9 mouse cellular contexts compared by ENCODE assay signal in genomic region chr6:112401953-112402683, GRCm38 (mm10). TPM values are rescaled to one million over a fixed set of nuclear protein-coding genes. Genes with fewer than 3 reads are reported as not detected.
DNase-seq lines count a peak whose midpoint lies in the region; ATAC-seq and TF ChIP-seq lines count a peak whose summit lies in the region.
"Had no signal": no experiment of that assay in that cellular context is flagged by ENCODE, and none has a peak within 500 bp of the region (broad histone marks: within the 10 kb centered on the region; RNA-seq: fewer than 3 reads in every experiment).

No protein-coding gene starts in this region.

- H3K9me3 ChIP-seq in hindbrain, postnatal 0 days (ENCODE audit: low read length): no peaks in the 10 kb centered on the region
- H3K9me3 ChIP-seq in hindbrain, embryonic 12.5 days (replicated peaks): no peaks in the 10 kb centered on the region
- H3K9me3 ChIP-seq in embryonic facial prominence, embryonic 14.5 days (ENCODE audit: control insufficient read depth, low read length): no peaks in the 10 kb centered on the region
- H3K9me3 ChIP-seq in heart, embryonic 15.5 days (replicated peaks): no peaks in the 10 kb centered on the region

- H3K4me3 ChIP-seq in hindbrain, postnatal 0 days (ENCODE audit: low read length): no peak overlapping the region
- H3K4me3 ChIP-seq in hindbrain, embryonic 12.5 days: no peak overlapping the region
- no peak overlapping the region for H3K4me3 ChIP-seq in embryonic facial prominence, embryonic 14.5 days (ENCODE audit: low read depth, low read length)
- no peak overlapping the region for H3K4me3 ChIP-seq in heart, embryonic 15.5 days

- 60% methylated on average over 12 of the region's 12 CpGs for WGBS in hindbrain, postnatal 0 days
- WGBS in hindbrain, embryonic 12.5 days: 79% methylated on average over 12 of the region's 12 CpGs
- 73% methylated on average over 12 of the region's 12 CpGs for WGBS in embryonic facial prominence, embryonic 14.5 days
- 28% methylated on average over 12 of the region's 12 CpGs for WGBS in heart, embryonic 15.5 days

- H3K36me3 ChIP-seq in hindbrain, postnatal 0 days (ENCODE audit: insufficient read depth, low read length): no peaks in the 10 kb centered on the region
- H3K36me3 ChIP-seq in hindbrain, embryonic 12.5 days: no peaks in the 10 kb centered on the region
- H3K36me3 ChIP-seq in embryonic facial prominence, embryonic 14.5 days (ENCODE audit: control insufficient read depth, insufficient read depth, low read length): no peaks in the 10 kb centered on the region
- H3K36me3 ChIP-seq in heart, embryonic 15.5 days: no peaks in the 10 kb centered on the region

- no peak for TF ChIP-seq CTCF in hindbrain, postnatal 0 days (IDR thresholded peaks at IDR 0.05; ENCODE audit: low read depth)

- no peak overlapping the region for H3K4me2 ChIP-seq in hindbrain, postnatal 0 days (ENCODE audit: low read depth, low read length)
- H3K4me2 ChIP-seq in hindbrain, embryonic 12.5 days (replicated peaks): no peak overlapping the region
- no peak overlapping the region for H3K4me2 ChIP-seq in embryonic facial prominence, embryonic 14.5 days (ENCODE audit: low read depth, low read length)
- H3K4me2 ChIP-seq in heart, embryonic 15.5 days: peak overlapping the region; percentile 11; the same call in 1 of the 2 replicates

- no peaks in the 10 kb centered on the region for H3K4me1 ChIP-seq in hindbrain, postnatal 0 days (ENCODE audit: insufficient read depth, low read length)
- no peaks in the 10 kb centered on the region for H3K4me1 ChIP-seq in hindbrain, embryonic 12.5 days
- no peaks in the 10 kb centered on the region; the same call in 1 of the 2 replicates for H3K4me1 ChIP-seq in embryonic facial prominence, embryonic 14.5 days (ENCODE audit: control insufficient read depth, insufficient read depth, low read length)
- H3K4me1 ChIP-seq in heart, embryonic 15.5 days (replicated peaks): peaks cover 34% of the 10 kb centered on the region

- DNase-seq in hindbrain, postnatal 0 days (ENCODE audit: low spot score): peak; percentile 32
- DNase-seq in embryonic facial prominence, embryonic 14.5 days (ENCODE audit: low spot score): peak; percentile 83
- peak; percentile 55 for DNase-seq in layer of hippocampus, adult 9-11 months
- DNase-seq in lung, postnatal 14 days: peak; percentile 86
- peak; percentile 36 for DNase-seq in testis, postnatal 14 days (ENCODE audit: low spot score)
- DNase-seq in spleen, adult 18-20 months: no peak

- peak; percentile 74 for ATAC-seq in hindbrain, postnatal 0 days
- ATAC-seq in hindbrain, embryonic 12.5 days (ENCODE audit: low FRiP score): no peak
- peak; percentile 85 for ATAC-seq in embryonic facial prominence, embryonic 14.5 days (ENCODE audit: low read depth)
- ATAC-seq in heart, embryonic 15.5 days (replicated peaks; ENCODE audit: insufficient number of reproducible peaks, insufficient read depth, low FRiP score, low read depth): peak; percentile 93

- H3K9ac ChIP-seq in hindbrain, postnatal 0 days (replicated peaks; ENCODE audit: low read length): no peak overlapping the region
- H3K9ac ChIP-seq in hindbrain, embryonic 12.5 days: no peak overlapping the region
- H3K9ac ChIP-seq in embryonic facial prominence, embryonic 14.5 days (ENCODE audit: low read depth, low read length): no peak overlapping the region
- no peak overlapping the region for H3K9ac ChIP-seq in heart, embryonic 15.5 days

- H3K27ac ChIP-seq in hindbrain, postnatal 0 days: no peak overlapping the region
- no peak overlapping the region for H3K27ac ChIP-seq in hindbrain, embryonic 12.5 days
- H3K27ac ChIP-seq in embryonic facial prominence, embryonic 14.5 days (replicated peaks; ENCODE audit: low read depth, low read length): peak overlapping the region; percentile 34; the same call in 1 of the 2 replicates
- H3K27ac ChIP-seq in heart, embryonic 15.5 days: peak overlapping the region; percentile 93

- H3K27me3 ChIP-seq in hindbrain, postnatal 0 days (ENCODE audit: insufficient read depth, low read length): no peaks in the 10 kb centered on the region
- no peaks in the 10 kb centered on the region for H3K27me3 ChIP-seq in hindbrain, embryonic 12.5 days
- H3K27me3 ChIP-seq in embryonic facial prominence, embryonic 14.5 days (replicated peaks; ENCODE audit: control insufficient read depth, insufficient read depth, low read length): no peaks in the 10 kb centered on the region
- H3K27me3 ChIP-seq in heart, embryonic 15.5 days: no peaks in the 10 kb centered on the region

RNA-seq across cellular contexts. Expression of gene Ssu2, which starts 14.3 kb away (rescaled TPM):
- total RNA-seq in hindbrain, postnatal 0 days (2014; rRNA removed): 0.99 TPM in 1 of 2 replicates, not detected in the other
- polyA plus RNA-seq in hindbrain, postnatal 0 days (2015; fragmentation: Nextera tagmentation; extraction: Ambion mirVana): 0.33 and 0.64 TPM in 2 replicates
- polyA plus RNA-seq in hindbrain, embryonic 12.5 days (2016; fragmentation: Nextera tagmentation; extraction: Ambion mirVana): 1.1 and 1.3 TPM in 2 replicates
- 3.0 and 3.3 TPM in 2 replicates for polyA plus RNA-seq in embryonic facial prominence, embryonic 14.5 days (2014; fragmentation: Nextera tagmentation; extraction: Ambion mirVana)
- polyA plus RNA-seq in heart, embryonic 15.5 days (2015; fragmentation: Nextera tagmentation; extraction: Ambion mirVana): 2.6 and 3.2 TPM in 2 replicates
- total RNA-seq: MEL had no signal

RNA-seq across cellular contexts. Expression of gene Cav3, which starts 57.2 kb away (rescaled TPM):
- not detected in 2 replicates for total RNA-seq in hindbrain, postnatal 0 days (2014; rRNA removed)
- polyA plus RNA-seq in hindbrain, postnatal 0 days (2015; fragmentation: Nextera tagmentation; extraction: Ambion mirVana): 0.16 TPM in 1 of 2 replicates, not detected in the other
- polyA plus RNA-seq in hindbrain, embryonic 12.5 days (2016; fragmentation: Nextera tagmentation; extraction: Ambion mirVana): 0.61 and 1.7 TPM in 2 replicates
- 42.9 and 64.7 TPM in 2 replicates for polyA plus RNA-seq in embryonic facial prominence, embryonic 14.5 days (2014; fragmentation: Nextera tagmentation; extraction: Ambion mirVana)
- polyA plus RNA-seq in heart, embryonic 15.5 days (2015; fragmentation: Nextera tagmentation; extraction: Ambion mirVana): 102 and 110 TPM in 2 replicates
- total RNA-seq: MEL had no signal

Comparison
In these comparisons a context has a peak if more than half of its experiments do, and no peak if none do; other contexts are left out.
1. DNase-seq: peak in hindbrain, postnatal 0 days (single experiment), embryonic facial prominence, embryonic 14.5 days (single experiment), layer of hippocampus, adult 9-11 months (single experiment), lung, postnatal 14 days (single experiment) and testis, postnatal 14 days (single experiment); none in spleen, adult 18-20 months (0 of 2).
2. H3K27ac ChIP-seq: peak in embryonic facial prominence, embryonic 14.5 days (single experiment) and heart, embryonic 15.5 days (single experiment); none in hindbrain, postnatal 0 days (single experiment) and hindbrain, embryonic 12.5 days (single experiment).
3. RNA of gene Cav3, which starts 57.2 kb away (polyA plus RNA-seq): 102 to 110 TPM in heart, embryonic 15.5 days and 42.9 to 64.7 TPM in embryonic facial prominence, embryonic 14.5 days; 0.61 to 1.7 TPM in hindbrain, embryonic 12.5 days and 0.16 TPM in hindbrain, postnatal 0 days; every median in the first group is over 10 times any median in the second.